Mouse (Mus musculus): ENCODE results near the gene Clic6. TPM values are rescaled to one million over a fixed set of nuclear protein-coding genes. Genes with fewer than 3 reads are reported as not detected.

Clic6 gene
- 1.5 and 1.6 TPM in 2 replicates for polyA plus RNA-seq (2014; fragmentation: Nextera tagmentation; extraction: Ambion mirVana)

DNA sequence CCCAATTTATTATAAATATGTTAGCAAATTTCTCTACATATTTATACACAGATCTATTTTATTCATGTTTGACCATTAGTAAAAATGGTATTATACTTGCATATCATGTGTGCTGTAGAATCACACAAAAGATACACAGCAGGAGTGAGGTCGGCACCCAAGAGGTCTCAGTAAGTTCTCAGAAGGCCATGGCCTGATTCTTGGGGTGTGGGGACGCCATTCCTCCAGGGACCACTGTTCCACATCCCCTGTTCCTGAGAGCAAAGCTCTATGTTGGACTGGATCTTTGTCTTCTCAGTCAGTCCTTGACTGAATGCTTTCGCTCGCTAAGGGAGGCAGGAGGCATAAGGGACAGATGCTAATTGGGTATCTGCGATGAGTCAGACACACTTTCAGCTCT, at the start of gene Clic6:
Gene Clic6, plus strand, starts transcription at position 301 of the 400 bp plus-strand sequence.
- Histone ChIP-seq H3K27me3 (replicated peaks; ENCODE audit: control insufficient read depth, insufficient read depth, low read length) (no peaks in the 10 kb centered on the region; the same call in 1 of the 2 replicates), H3K9me3 (ENCODE audit: control insufficient read depth, low read length) (no peaks in the 10 kb centered on the region), H3K4me2 (no peak within 1 kb of the TSS), H3K9ac (ENCODE audit: low read depth, low read length) (no peak within 1 kb of the TSS), H3K27ac (ENCODE audit: low read depth, low read length) (no peak within 1 kb of the TSS), H3K36me3 (ENCODE audit: control insufficient read depth, insufficient read depth, low read length) (no peaks in the 10 kb centered on the region), H3K4me3 (ENCODE audit: low read depth, low read length) (no peak within 1 kb of the TSS), H3K4me1 (replicated peaks; ENCODE audit: control insufficient read depth, insufficient read depth, low read length) (peaks cover 4% of the 10 kb centered on the region; the same call in 1 of the 2 replicates)
- ATAC-seq (replicated peaks; ENCODE audit: low FRiP score) (no peak), DNase-seq (ENCODE audit: low spot score) (no peak)
- 86% methylated on average over 5 of the region's 5 CpGs for WGBS

DNA sequence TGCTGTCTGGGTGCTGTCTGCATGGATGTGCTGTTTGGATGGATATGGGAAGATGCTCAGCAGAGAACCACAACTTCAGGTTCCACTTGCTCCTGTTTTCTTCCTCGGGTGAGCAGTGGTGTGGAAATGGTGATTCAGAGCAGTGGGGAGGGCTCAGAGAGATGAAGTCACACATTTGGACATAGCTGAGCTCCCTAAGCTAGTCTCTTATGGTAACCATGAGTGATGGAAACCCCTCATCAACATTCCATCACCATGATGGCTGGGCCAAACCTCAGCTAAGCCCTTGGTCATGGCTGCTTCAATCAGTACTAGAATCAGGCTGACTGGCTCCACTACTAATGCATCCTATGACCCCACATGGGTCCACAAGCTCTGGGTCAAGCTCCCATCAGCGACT, 45.8 kb upstream of the Clic6 start:
- no peaks in the 10 kb centered on the region for H3K9me3 ChIP-seq (ENCODE audit: control insufficient read depth, low read length)
- DNase-seq (ENCODE audit: low spot score) (no peak), ATAC-seq (replicated peaks; ENCODE audit: low FRiP score) (no peak)
- H3K36me3 ChIP-seq (ENCODE audit: control insufficient read depth, insufficient read depth, low read length) = no peaks in the 10 kb centered on the region
- H3K27ac ChIP-seq (ENCODE audit: low read depth, low read length) = no peak overlapping the region
- H3K4me2 ChIP-seq = no peak overlapping the region
- H3K9ac ChIP-seq (ENCODE audit: low read depth, low read length) = no peak overlapping the region
- 68% methylated on average over 2 of the region's 2 CpGs for WGBS
- H3K4me3 ChIP-seq (ENCODE audit: low read depth, low read length) = no peak overlapping the region
- H3K4me1 ChIP-seq (replicated peaks; ENCODE audit: control insufficient read depth, insufficient read depth, low read length) = peaks cover 11% of the 10 kb centered on the region
- no peaks in the 10 kb centered on the region for H3K27me3 ChIP-seq (replicated peaks; ENCODE audit: control insufficient read depth, insufficient read depth, low read length)

DNA sequence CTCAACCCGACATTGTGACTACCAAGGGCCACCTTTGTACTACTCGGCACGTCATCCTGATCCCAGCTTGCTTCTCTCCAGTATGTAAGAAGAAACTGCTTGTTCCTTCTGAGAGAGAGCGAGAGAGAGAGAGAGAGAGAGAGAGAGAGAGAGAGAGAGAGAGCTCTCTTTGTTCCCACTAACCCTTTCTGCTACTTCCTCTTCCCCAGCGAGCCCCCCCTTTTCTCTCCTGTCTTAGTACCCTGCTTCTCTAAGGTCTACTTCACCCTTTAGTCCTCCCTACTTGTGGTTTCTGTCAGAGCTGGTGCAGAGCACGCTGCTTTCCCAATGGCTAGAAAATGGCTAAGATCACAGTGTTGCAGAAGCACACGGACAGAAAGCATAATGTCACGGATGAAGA, 45.3 kb upstream of the Clic6 start:
- no peak for DNase-seq (ENCODE audit: low spot score)

DNA sequence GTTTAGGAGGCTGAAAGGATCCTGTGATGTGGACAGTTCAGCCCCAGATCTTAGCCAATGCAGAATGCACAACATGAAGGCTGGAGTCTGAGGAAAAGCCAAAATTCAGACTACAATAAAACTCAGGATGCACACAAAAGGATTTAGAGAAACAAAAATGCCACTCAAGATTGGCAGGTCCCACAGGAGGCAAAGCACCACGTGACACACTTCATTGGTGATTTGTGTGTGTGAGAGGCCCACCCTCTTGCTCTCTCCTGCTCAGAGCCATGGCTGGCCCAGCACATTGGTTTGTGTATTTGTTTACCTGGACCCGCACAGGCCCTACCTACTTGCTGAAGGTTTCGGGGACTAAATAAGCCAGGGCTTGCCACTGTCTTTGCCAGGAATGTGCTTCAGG, 44.3 kb upstream of the Clic6 start:
- H3K9ac ChIP-seq (ENCODE audit: low read depth, low read length) = no peak overlapping the region
- ATAC-seq (replicated peaks; ENCODE audit: low FRiP score) (no peak), DNase-seq (ENCODE audit: low spot score) (no peak)
- H3K9me3 ChIP-seq (ENCODE audit: control insufficient read depth, low read length) = no peaks in the 10 kb centered on the region
- 74% methylated on average over 3 of the region's 3 CpGs for WGBS
- H3K4me3 ChIP-seq (ENCODE audit: low read depth, low read length) = no peak overlapping the region
- H3K4me1 ChIP-seq (replicated peaks; ENCODE audit: control insufficient read depth, insufficient read depth, low read length) = peaks cover 11% of the 10 kb centered on the region
- no peaks in the 10 kb centered on the region for H3K36me3 ChIP-seq (ENCODE audit: control insufficient read depth, insufficient read depth, low read length)
- H3K4me2 ChIP-seq = no peak overlapping the region
- H3K27me3 ChIP-seq (replicated peaks; ENCODE audit: control insufficient read depth, insufficient read depth, low read length) = no peaks in the 10 kb centered on the region
- no peak overlapping the region for H3K27ac ChIP-seq (ENCODE audit: low read depth, low read length)

More for the DNA sequence above, 45.3 kb upstream of the Clic6 start:
- H3K9me3 ChIP-seq (ENCODE audit: control insufficient read depth, low read length) = no peaks in the 10 kb centered on the region
- no peak overlapping the region for H3K4me3 ChIP-seq (ENCODE audit: low read depth, low read length)
- no peak overlapping the region for H3K27ac ChIP-seq (ENCODE audit: low read depth, low read length)
- no peak overlapping the region for H3K4me2 ChIP-seq
- H3K36me3 ChIP-seq (ENCODE audit: control insufficient read depth, insufficient read depth, low read length) = no peaks in the 10 kb centered on the region
- peaks cover 11% of the 10 kb centered on the region for H3K4me1 ChIP-seq (replicated peaks; ENCODE audit: control insufficient read depth, insufficient read depth, low read length)
- WGBS = 73% methylated on average over 7 of the region's 8 CpGs
- no peak for ATAC-seq (replicated peaks; ENCODE audit: low FRiP score)
- no peak overlapping the region for H3K9ac ChIP-seq (ENCODE audit: low read depth, low read length)
- no peaks in the 10 kb centered on the region for H3K27me3 ChIP-seq (replicated peaks; ENCODE audit: control insufficient read depth, insufficient read depth, low read length)

DNA sequence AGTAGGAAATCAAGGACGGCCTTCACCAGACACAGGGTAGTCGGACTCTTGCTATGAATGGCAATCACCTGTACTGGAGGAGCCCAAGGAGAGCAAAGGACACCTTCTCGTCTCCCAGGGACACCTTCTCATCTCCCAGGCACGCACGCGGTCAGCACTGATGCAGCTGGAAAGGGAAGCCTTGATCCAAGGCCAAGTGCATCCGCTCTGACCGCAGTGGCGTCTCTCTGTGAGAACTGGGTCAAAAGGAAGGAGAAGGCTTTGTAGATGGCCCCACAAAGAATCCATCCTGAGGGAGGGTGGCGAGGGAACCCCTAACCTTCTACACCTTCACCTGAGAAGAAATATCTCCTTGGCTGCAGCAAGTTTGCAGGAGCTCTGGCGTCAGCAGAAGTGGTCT, 43.4 kb upstream of the Clic6 start:
- Histone ChIP-seq H3K9me3 (ENCODE audit: control insufficient read depth, low read length) (no peaks in the 10 kb centered on the region), H3K36me3 (ENCODE audit: control insufficient read depth, insufficient read depth, low read length) (no peaks in the 10 kb centered on the region), H3K27ac (ENCODE audit: low read depth, low read length) (no peak overlapping the region), H3K27me3 (replicated peaks; ENCODE audit: control insufficient read depth, insufficient read depth, low read length) (no peaks in the 10 kb centered on the region), H3K4me1 (replicated peaks; ENCODE audit: control insufficient read depth, insufficient read depth, low read length) (peaks cover 11% of the 10 kb centered on the region), H3K9ac (ENCODE audit: low read depth, low read length) (no peak overlapping the region), H3K4me3 (ENCODE audit: low read depth, low read length) (no peak overlapping the region), H3K4me2 (no peak overlapping the region)
- DNase-seq (ENCODE audit: low spot score) (no peak), ATAC-seq (replicated peaks; ENCODE audit: low FRiP score) (no peak)
- 86% methylated on average over 11 of the region's 11 CpGs for WGBS

DNA sequence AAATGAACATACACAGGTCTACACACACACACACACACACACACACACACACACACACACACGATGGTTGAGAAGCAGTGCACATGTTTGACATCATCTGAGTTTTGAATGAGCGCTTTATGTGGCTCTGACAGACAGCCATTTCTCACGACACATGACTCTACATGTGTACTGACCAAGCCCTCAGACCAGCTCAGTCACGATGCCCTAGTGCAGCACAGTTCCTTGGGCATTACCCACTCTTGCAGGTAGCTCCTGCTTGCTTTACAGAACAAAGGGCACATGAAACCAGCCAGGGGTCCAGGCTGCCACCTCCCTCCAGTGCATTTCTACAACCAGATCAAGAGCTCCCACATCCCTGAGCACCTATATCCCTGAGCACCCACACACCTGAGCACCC, 42.6 kb upstream of the Clic6 start:
- no peak overlapping the region for H3K9ac ChIP-seq (ENCODE audit: low read depth, low read length)
- H3K4me1 ChIP-seq (replicated peaks; ENCODE audit: control insufficient read depth, insufficient read depth, low read length) = peaks cover 11% of the 10 kb centered on the region
- no peaks in the 10 kb centered on the region for H3K36me3 ChIP-seq (ENCODE audit: control insufficient read depth, insufficient read depth, low read length)
- no peaks in the 10 kb centered on the region for H3K9me3 ChIP-seq (ENCODE audit: control insufficient read depth, low read length)
- H3K27ac ChIP-seq (ENCODE audit: low read depth, low read length) = no peak overlapping the region
- no peaks in the 10 kb centered on the region for H3K27me3 ChIP-seq (replicated peaks; ENCODE audit: control insufficient read depth, insufficient read depth, low read length)
- WGBS = 85% methylated on average over 4 of the region's 4 CpGs
- H3K4me2 ChIP-seq = no peak overlapping the region
- no peak overlapping the region for H3K4me3 ChIP-seq (ENCODE audit: low read depth, low read length)
- DNase-seq (ENCODE audit: low spot score) (no peak), ATAC-seq (replicated peaks; ENCODE audit: low FRiP score) (no peak)

DNA sequence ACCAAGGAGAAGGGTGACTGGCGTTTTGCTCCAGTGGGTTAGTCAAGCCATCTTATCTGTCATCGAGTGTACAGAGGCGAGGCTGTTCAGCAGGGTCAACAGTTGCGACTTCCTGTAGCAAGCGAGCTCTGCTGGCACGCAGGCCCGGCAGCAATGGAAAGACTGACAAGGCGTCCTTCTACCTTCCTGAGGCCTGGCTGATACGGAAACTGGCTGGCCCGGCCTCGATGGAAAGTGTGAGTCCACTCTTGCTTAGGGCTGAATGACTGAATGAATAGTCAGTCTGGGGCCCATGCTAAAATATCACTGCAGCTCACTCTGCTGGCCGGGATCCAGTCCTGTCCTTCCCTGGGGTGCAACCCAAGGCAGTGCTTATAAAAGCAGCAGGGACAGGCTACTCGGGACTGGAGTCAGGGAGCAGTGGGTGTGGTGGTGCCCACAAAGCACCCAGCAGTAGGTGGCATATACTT, 41.9 kb upstream of the Clic6 start:
- Histone ChIP-seq H3K36me3 (ENCODE audit: control insufficient read depth, insufficient read depth, low read length) (no peaks in the 10 kb centered on the region), H3K4me3 (ENCODE audit: low read depth, low read length) (no peak overlapping the region), H3K4me2 (peak overlapping the region; percentile 12; the same call in 1 of the 2 replicates), H3K27ac (ENCODE audit: low read depth, low read length) (no peak overlapping the region), H3K9ac (ENCODE audit: low read depth, low read length) (no peak overlapping the region), H3K9me3 (ENCODE audit: control insufficient read depth, low read length) (no peaks in the 10 kb centered on the region), H3K4me1 (replicated peaks; ENCODE audit: control insufficient read depth, insufficient read depth, low read length) (peaks cover 11% of the 10 kb centered on the region), H3K27me3 (replicated peaks; ENCODE audit: control insufficient read depth, insufficient read depth, low read length) (no peaks in the 10 kb centered on the region)
- DNase-seq (ENCODE audit: low spot score) = no peak
- ATAC-seq (replicated peaks; ENCODE audit: low FRiP score) = peak; percentile 39; the same call in 1 of the 2 replicates
- 27% methylated on average over 13 of the region's 13 CpGs for WGBS

DNA sequence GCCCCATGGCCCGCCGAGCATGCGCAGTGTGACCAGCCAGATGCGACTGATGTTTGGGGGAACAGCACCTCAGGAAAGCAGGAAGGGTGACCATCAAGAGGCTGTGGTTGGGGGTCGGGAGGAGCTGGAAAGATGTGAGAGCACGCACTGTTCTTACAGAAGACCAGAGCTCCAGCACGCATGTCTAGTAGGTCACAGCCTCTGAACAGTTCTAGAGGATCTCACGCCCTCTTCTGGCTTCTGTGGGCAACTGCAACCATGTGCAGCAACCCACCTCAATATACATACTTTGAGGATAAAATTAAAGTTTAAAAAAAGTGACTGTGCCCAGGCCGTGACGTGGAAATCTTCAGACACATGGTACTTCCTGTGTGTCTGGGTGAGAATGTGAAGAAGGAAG, 40.2 kb upstream of the Clic6 start:
- WGBS = 64% methylated on average over 10 of the region's 10 CpGs
- Histone ChIP-seq H3K27ac (ENCODE audit: low read depth, low read length) (no peak overlapping the region), H3K9me3 (ENCODE audit: control insufficient read depth, low read length) (no peaks in the 10 kb centered on the region), H3K4me3 (ENCODE audit: low read depth, low read length) (no peak overlapping the region), H3K36me3 (ENCODE audit: control insufficient read depth, insufficient read depth, low read length) (no peaks in the 10 kb centered on the region), H3K4me1 (replicated peaks; ENCODE audit: control insufficient read depth, insufficient read depth, low read length) (peaks cover 11% of the 10 kb centered on the region), H3K4me2 (no peak overlapping the region), H3K27me3 (replicated peaks; ENCODE audit: control insufficient read depth, insufficient read depth, low read length) (no peaks in the 10 kb centered on the region), H3K9ac (ENCODE audit: low read depth, low read length) (no peak overlapping the region)
- no peak for DNase-seq (ENCODE audit: low spot score)
- ATAC-seq (replicated peaks; ENCODE audit: low FRiP score) = no peak

DNA sequence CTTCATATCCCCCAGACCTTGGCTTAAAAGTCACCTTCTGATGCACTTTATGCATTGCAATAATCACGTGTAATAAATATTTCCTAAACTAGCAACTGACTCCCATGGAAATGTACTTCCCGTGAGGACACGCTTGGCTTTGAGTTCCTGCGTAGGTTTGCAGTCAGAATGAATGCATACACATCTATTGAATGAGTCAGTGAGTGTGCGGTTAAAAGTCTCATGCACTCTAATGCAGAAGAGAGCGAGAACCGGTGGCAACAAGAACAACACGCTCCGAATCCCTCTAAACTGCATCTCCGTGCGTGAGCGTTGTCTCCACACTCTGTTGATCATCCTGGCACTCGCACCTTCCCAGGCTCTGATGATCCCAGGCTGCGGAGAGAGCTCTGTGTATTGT, 36.5 kb upstream of the Clic6 start:
- 94% methylated on average over 14 of the region's 14 CpGs for WGBS
- H3K27ac ChIP-seq (ENCODE audit: low read depth, low read length) = no peak overlapping the region
- DNase-seq (ENCODE audit: low spot score) (no peak), ATAC-seq (replicated peaks; ENCODE audit: low FRiP score) (no peak)
- no peaks in the 10 kb centered on the region for H3K36me3 ChIP-seq (ENCODE audit: control insufficient read depth, insufficient read depth, low read length)
- H3K27me3 ChIP-seq (replicated peaks; ENCODE audit: control insufficient read depth, insufficient read depth, low read length) = no peaks in the 10 kb centered on the region
- no peak overlapping the region for H3K9ac ChIP-seq (ENCODE audit: low read depth, low read length)
- H3K9me3 ChIP-seq (ENCODE audit: control insufficient read depth, low read length) = no peaks in the 10 kb centered on the region
- H3K4me1 ChIP-seq (replicated peaks; ENCODE audit: control insufficient read depth, insufficient read depth, low read length) = peaks cover under 1% of the 10 kb centered on the region; the same call in 1 of the 2 replicates
- H3K4me2 ChIP-seq = no peak overlapping the region
- H3K4me3 ChIP-seq (ENCODE audit: low read depth, low read length) = no peak overlapping the region
